Mouse (Mus musculus): ENCODE measurements at regions not wholly inside any gene's neighbourhood (a gene's known extent, or its start where the extent isn't known, plus 50 kb on each side); places are given as distances from the start of the nearest gene placed in this dataset.

- TF ChIP-seq CTCF (IDR thresholded peaks at IDR 0.05; ENCODE audit: low read depth, low read length) (no peak), POLR2A (IDR thresholded peaks at IDR 0.05; ENCODE audit: borderline replicate concordance, low read depth, low read length) (no peak)
Observed at GRCm38 (mm10) chr1:63977302-63977888, 144.7 kb downstream of the Klf7 start.

All from bone marrow macrophage, adult 2 months (primary cell).